Mouse (Mus musculus): ENCODE data around the gene Phf13.

The Phf13 gene

GRCm38 (mm10) chr4:151988342-151989109 lies 7.5 kb downstream of the Phf13 start, which contains the start of gene Thap3:
Gene Thap3, minus strand, starts transcription at chr4:151988997.
- peak; percentile 88 for DNase-seq

- no peak for DNase-seq
Observed at GRCm38 (mm10) chr4:151988014-151988341, 8.1 kb downstream of the Phf13 start.

GRCm38 (mm10) chr4:151986650-151987049 lies 9.4 kb downstream of the Phf13 start:
- no peak for DNase-seq

GRCm38 (mm10) chr4:151985886-151986285 lies 10.2 kb downstream of the Phf13 start:
- peak; percentile 50 for DNase-seq

GRCm38 (mm10) chr4:151983560-151983959 lies 12.5 kb downstream of the Phf13 start:
- DNase-seq: no peak

- no peak for DNase-seq
Observed at GRCm38 (mm10) chr4:151983043-151983442, 13.0 kb downstream of the Phf13 start.

GRCm38 (mm10) chr4:151981363-151981762 lies 14.7 kb downstream of the Phf13 start:
- peak; percentile 88 for DNase-seq

GRCm38 (mm10) chr4:151980699-151981098 lies 15.4 kb downstream of the Phf13 start:
- no peak for DNase-seq

GRCm38 (mm10) chr4:151977748-151978147 lies 18.3 kb downstream of the Phf13 start:
- DNase-seq: peak; percentile 93

GRCm38 (mm10) chr4:151975441-151975840 lies 20.6 kb downstream of the Phf13 start:
- peak; percentile 51 for DNase-seq

GRCm38 (mm10) chr4:151972221-151972967 lies 23.7 kb downstream of the Phf13 start:
- peak; percentile 52 for DNase-seq

- DNase-seq: no peak
Observed at GRCm38 (mm10) chr4:151968204-151968921, 27.7 kb downstream of the Phf13 start.

- peak; percentile 65 for DNase-seq
Observed at GRCm38 (mm10) chr4:151962817-151963216, 33.2 kb downstream of the Phf13 start.

- DNase-seq: peak; percentile 35
Observed at GRCm38 (mm10) chr4:151960513-151960854, 35.6 kb downstream of the Phf13 start.

- no peak for DNase-seq
Observed at GRCm38 (mm10) chr4:151959849-151960512, 36.1 kb downstream of the Phf13 start.

- no peak for DNase-seq
Observed at GRCm38 (mm10) chr4:151957584-151958315, 38.3 kb downstream of the Phf13 start.

GRCm38 (mm10) chr4:151955791-151956190 lies 40.3 kb downstream of the Phf13 start:
- DNase-seq: no peak

- DNase-seq: no peak
Observed at GRCm38 (mm10) chr4:151953209-151953608, 42.8 kb downstream of the Phf13 start.

GRCm38 (mm10) chr4:151948497-151949471 lies 47.3 kb downstream of the Phf13 start:
- DNase-seq: no peak

GRCm38 (mm10) chr4:151946211-151946610 lies 49.8 kb downstream of the Phf13 start:
- no peak for DNase-seq

Data from lung, postnatal 36 days (tissue).